Mouse (Mus musculus) frontal cortex, postnatal 10 days (tissue): Measurements from ENCODE around the gene Mt2.
"Not testable (repeated sequence)": the region's sequence is repeated elsewhere in the genome, so short reads cannot be mapped to it uniquely, and the experiment has no call there.

ENCODE experiments used
- DNase-seq, 2 experiments: peaks; one replicate each; pipeline ENCODE4 v3.0.0; 2022; ENCODE audit warnings: low spot score in 2 of 2, mixed read lengths in 1 of 2

The Mt2 gene

GRCm38 (mm10) chr8:94172075-94172808 lies at the start of gene Mt2:
Gene Mt2 (plus strand): TSS chr8:94172664.
- peak; percentile 70 to 79 for DNase-seq

- no peak for DNase-seq
Measured at GRCm38 (mm10) chr8:94122711-94123468, 49.6 kb upstream of the Mt2 start.

GRCm38 (mm10) chr8:94127711-94128110 lies 44.8 kb upstream of the Mt2 start:
- DNase-seq, result no peak

GRCm38 (mm10) chr8:94129133-94129789 lies 43.2 kb upstream of the Mt2 start:
- DNase-seq, result no peak

- no peak for DNase-seq
Measured at GRCm38 (mm10) chr8:94130126-94130525, 42.3 kb upstream of the Mt2 start.

- DNase-seq, result no peak
Measured at GRCm38 (mm10) chr8:94132096-94132495, 40.4 kb upstream of the Mt2 start.

- not testable (repeated sequence) for DNase-seq
Measured at GRCm38 (mm10) chr8:94134601-94135000, 37.9 kb upstream of the Mt2 start.

GRCm38 (mm10) chr8:94135556-94135955 lies 36.9 kb upstream of the Mt2 start:
- DNase-seq, result no peak

- DNase-seq, result no peak
Measured at GRCm38 (mm10) chr8:94136192-94136591, 36.3 kb upstream of the Mt2 start.

- DNase-seq, result no peak
Measured at GRCm38 (mm10) chr8:94136933-94137332, 35.5 kb upstream of the Mt2 start, which contains the start of gene Mt4. Gene Mt4 (plus strand): TSS chr8:94137197.

- DNase-seq, result no peak
Measured at GRCm38 (mm10) chr8:94140266-94140795, 32.1 kb upstream of the Mt2 start.

- peak in 1 of 2 experiments; percentile 32 for DNase-seq
Measured at GRCm38 (mm10) chr8:94148236-94148635, 24.2 kb upstream of the Mt2 start.

- no peak for DNase-seq
Measured at GRCm38 (mm10) chr8:94150925-94151324, 21.5 kb upstream of the Mt2 start.

- peak; percentile 83 to 84 for DNase-seq
Measured at GRCm38 (mm10) chr8:94152513-94153300, 19.8 kb upstream of the Mt2 start, which contains the start of gene Mt3. Gene Mt3 (plus strand): TSS chr8:94152607.

- DNase-seq, result peak in 1 of 2 experiments; percentile 23
Measured at GRCm38 (mm10) chr8:94153451-94153850, 19.0 kb upstream of the Mt2 start.

GRCm38 (mm10) chr8:94154537-94154936 lies 17.9 kb upstream of the Mt2 start:
- DNase-seq, result peak; percentile 17 to 29

- no peak for DNase-seq
Measured at GRCm38 (mm10) chr8:94156092-94156491, 16.4 kb upstream of the Mt2 start.

- DNase-seq, result not testable (repeated sequence)
Measured at GRCm38 (mm10) chr8:94165772-94166171, 6.7 kb upstream of the Mt2 start.

- peak; percentile 78 to 88 for DNase-seq
Measured at GRCm38 (mm10) chr8:94167244-94167643, 5.2 kb upstream of the Mt2 start.

- no peak for DNase-seq
Measured at GRCm38 (mm10) chr8:94169547-94169946, 2.9 kb upstream of the Mt2 start.

- DNase-seq, result peak in 1 of 2 experiments; percentile 33
Measured at GRCm38 (mm10) chr8:94171321-94171755, 1.1 kb upstream of the Mt2 start.
